Comparison of ENCODE assay signal across 15 mouse cellular contexts in the genomic region with DNA sequence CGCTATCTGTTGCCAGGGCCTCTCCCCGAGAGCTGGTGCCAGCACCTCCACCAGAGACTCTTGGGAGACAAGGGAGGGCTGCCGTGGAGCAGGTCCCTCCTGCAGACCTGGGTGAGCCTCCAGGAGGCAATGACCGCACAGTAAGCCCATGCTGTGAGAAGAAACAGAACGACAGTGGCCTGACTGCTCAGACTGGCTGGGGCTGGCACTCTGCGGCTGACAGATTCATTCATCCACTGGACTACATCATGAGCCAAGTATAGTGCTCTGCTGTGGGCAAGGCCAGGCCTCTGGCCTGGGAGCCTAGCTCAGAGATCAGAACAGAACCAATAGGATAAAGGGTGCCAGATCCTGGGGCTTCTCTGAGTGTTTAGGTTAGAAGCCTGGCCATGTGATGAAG. TPM values are rescaled to one million over a fixed set of nuclear protein-coding genes. Genes with fewer than 3 reads are reported as not detected.
DNase-seq lines count a peak whose midpoint lies in the region; ATAC-seq lines count a peak whose summit lies in the region.
"Had no signal": no experiment of that assay in that cellular context is flagged by ENCODE, and none has a peak within 500 bp of the region (broad histone marks: within the 10 kb centered on the region; RNA-seq: fewer than 3 reads in every experiment).

No protein-coding gene starts in this region.

- no peak overlapping the region for H3K4me2 ChIP-seq in liver, embryonic 15.5 days
- no peak overlapping the region for H3K4me2 ChIP-seq in forebrain, embryonic 16.5 days (ENCODE audit: low read length)
- H3K4me2 ChIP-seq: hindbrain, embryonic 15.5 days had no signal

- H3K27me3 ChIP-seq in liver, embryonic 15.5 days = no peaks in the 10 kb centered on the region
- H3K27me3 ChIP-seq in forebrain, embryonic 16.5 days (replicated peaks; ENCODE audit: control insufficient read depth, insufficient read depth, low read length) = no peaks in the 10 kb centered on the region
- H3K27me3 ChIP-seq: hindbrain, embryonic 15.5 days; Patski had no signal

- no peak for ATAC-seq in cerebellum, adult (ENCODE audit: insufficient number of reproducible peaks, low FRiP score, low TSS enrichment)
- no peak for ATAC-seq in liver, embryonic 15.5 days (ENCODE audit: insufficient read depth)
- no peak for ATAC-seq in forebrain, embryonic 16.5 days
- ATAC-seq: Patski had no signal

- DNase-seq in cerebellum, adult 9-11 months = peak; percentile 75
- DNase-seq in kidney, adult 18-20 months = peak; percentile 12
- DNase-seq in kidney, adult 9 months = no peak
- DNase-seq in brain, adult 2 months (ENCODE audit: low read depth, low spot score) = peak; percentile 63
- no peak for DNase-seq in ovary, postnatal 36 days (ENCODE audit: low spot score)
- DNase-seq: adrenal gland, postnatal 25 days; kidney, postnatal 25 days; lung, postnatal 4 days; spleen, adult 18-20 months; thymus, adult 2 months had no signal

- WGBS in liver, embryonic 15.5 days (ENCODE audit: insufficient replicate concordance) = 52% methylated on average over 6 of the region's 6 CpGs
- 83% methylated on average over 6 of the region's 6 CpGs for WGBS in forebrain, embryonic 16.5 days

- H3K4me1 ChIP-seq in liver, embryonic 15.5 days (replicated peaks) = peaks cover 98% of the 10 kb centered on the region
- H3K4me1 ChIP-seq in forebrain, embryonic 16.5 days (replicated peaks; ENCODE audit: control insufficient read depth, insufficient read depth, low read length) = peaks cover 8% of the 10 kb centered on the region

- H3K9ac ChIP-seq in liver, embryonic 15.5 days = peak overlapping the region; percentile 15; the same call in 1 of the 2 replicates
- H3K9ac ChIP-seq in forebrain, embryonic 16.5 days (replicated peaks; ENCODE audit: low read depth, low read length) = no peak overlapping the region
- H3K9ac ChIP-seq: hindbrain, embryonic 15.5 days had no signal

- H3K36me3 ChIP-seq in liver, embryonic 15.5 days (replicated peaks) = peaks cover 14% of the 10 kb centered on the region
- peaks cover 4% of the 10 kb centered on the region for H3K36me3 ChIP-seq in forebrain, embryonic 16.5 days (ENCODE audit: control insufficient read depth, insufficient read depth)

- no peak overlapping the region for H3K4me3 ChIP-seq in liver, embryonic 15.5 days (replicated peaks)
- H3K4me3 ChIP-seq in forebrain, embryonic 16.5 days (replicated peaks; ENCODE audit: low read length) = no peak overlapping the region
- H3K4me3 ChIP-seq: hindbrain, embryonic 15.5 days had no signal

- peak overlapping the region; percentile 68 for H3K27ac ChIP-seq in liver, embryonic 15.5 days (replicated peaks)
- H3K27ac ChIP-seq in forebrain, embryonic 16.5 days (ENCODE audit: low read length) = no peak overlapping the region
- H3K27ac ChIP-seq: hindbrain, embryonic 15.5 days had no signal

- H3K9me3 ChIP-seq in liver, embryonic 15.5 days (replicated peaks) = no peaks in the 10 kb centered on the region
- H3K9me3 ChIP-seq in forebrain, embryonic 16.5 days (ENCODE audit: control insufficient read depth, low read length) = no peaks in the 10 kb centered on the region
- H3K9me3 ChIP-seq: hindbrain, embryonic 15.5 days had no signal

RNA-seq across cellular contexts. Expression of a gene that starts 2.4 kb away (rescaled TPM):
- polyA plus RNA-seq in liver, embryonic 15.5 days (2015; fragmentation: Nextera tagmentation; extraction: Ambion mirVana) = 0.21 and 0.38 TPM in 2 replicates
- polyA plus RNA-seq in forebrain, embryonic 16.5 days (2015; fragmentation: Nextera tagmentation; extraction: Ambion mirVana) = 0.52 and 1.1 TPM in 2 replicates

RNA-seq across cellular contexts. Expression of a gene that starts 27.3 kb away (rescaled TPM):
- 64.0 and 69.3 TPM in 2 replicates for polyA plus RNA-seq in liver, embryonic 15.5 days (2015; fragmentation: Nextera tagmentation; extraction: Ambion mirVana)
- polyA plus RNA-seq in forebrain, embryonic 16.5 days (2015; fragmentation: Nextera tagmentation; extraction: Ambion mirVana) = 105 and 106 TPM in 2 replicates

RNA-seq across cellular contexts. Expression of a gene that starts 30.9 kb away (rescaled TPM):
- 25.1 and 25.4 TPM in 2 replicates for polyA plus RNA-seq in liver, embryonic 15.5 days (2015; fragmentation: Nextera tagmentation; extraction: Ambion mirVana)
- polyA plus RNA-seq in forebrain, embryonic 16.5 days (2015; fragmentation: Nextera tagmentation; extraction: Ambion mirVana) = 96.1 and 96.5 TPM in 2 replicates

RNA-seq across cellular contexts. Expression of a gene that starts 37.1 kb away (rescaled TPM):
- 7.7 and 9.1 TPM in 2 replicates for polyA plus RNA-seq in liver, embryonic 15.5 days (2015; fragmentation: Nextera tagmentation; extraction: Ambion mirVana)
- polyA plus RNA-seq in forebrain, embryonic 16.5 days (2015; fragmentation: Nextera tagmentation; extraction: Ambion mirVana) = 12.3 and 21.2 TPM in 2 replicates

RNA-seq across cellular contexts. Expression of a gene that starts 59.7 kb away (rescaled TPM):
- 64.3 and 68.8 TPM in 2 replicates for polyA plus RNA-seq in liver, embryonic 15.5 days (2015; fragmentation: Nextera tagmentation; extraction: Ambion mirVana)
- polyA plus RNA-seq in forebrain, embryonic 16.5 days (2015; fragmentation: Nextera tagmentation; extraction: Ambion mirVana) = 122 and 127 TPM in 2 replicates

Comparison
In these comparisons a context has a peak if more than half of its experiments do, and no peak if none do; other contexts are left out.
1. DNase-seq: peak in cerebellum, adult 9-11 months (single experiment), kidney, adult 18-20 months (single experiment) and brain, adult 2 months (single experiment); none in kidney, adult 9 months (single experiment) and ovary, postnatal 36 days (single experiment).